Mouse (Mus musculus) embryonic fibroblast, embryonic 13.5 days (primary cell): Measurements from ENCODE around the gene Mlph. TPM values are rescaled to one million over a fixed set of nuclear protein-coding genes. Genes with fewer than 3 reads are reported as not detected.

Experiments
- H3K27ac ChIP-seq: 2 replicates; pipeline ENCODE4 v1.5.1; 2012; ENCODE audit warnings: low read length, control low read depth, inconsistent platforms; ENCODE audit not compliant: insufficient read depth
- H3K4me1 ChIP-seq: 2 replicates; pipeline ENCODE4 v1.6.1; 2011; ENCODE audit warnings: low read length; ENCODE audit not compliant: control insufficient read depth, insufficient read depth
- H3K4me3 ChIP-seq: 2 replicates; pipeline ENCODE4 v1.5.1; 2011; ENCODE audit warnings: mild to moderate bottlenecking, control low read depth, low read length; ENCODE audit not compliant: insufficient read depth
- CTCF ChIP-seq: IDR thresholded peaks from 2 replicates; pipeline ENCODE4 v1.5.1; 2011; ENCODE audit warnings: mild to moderate bottlenecking, control low read depth, low read length, moderate library complexity, borderline replicate concordance; ENCODE audit not compliant: insufficient read depth
- POLR2A ChIP-seq: IDR thresholded peaks from 2 replicates; pipeline ENCODE4 v1.6.1; 2011; ENCODE audit warnings: low read depth, mild to moderate bottlenecking, control low read depth, low read length, moderate library complexity
- polyA plus RNA-seq: library from polyadenylated mRNA; stranded (reverse); fragments of >200 nt; gene quantifications from 2 replicates; pipeline ENCODE4 v1.2.4, GENCODE M21; 2011; ENCODE audit warnings: low read depth; ENCODE audit not compliant: missing spikeins, insufficient read length

Mlph gene
- polyA plus RNA-seq, 1 experiment: 0.19 TPM

- no peak overlapping the region for H3K4me3 ChIP-seq
- H3K4me1 ChIP-seq: peaks cover 9% of the 10 kb centered on the region; the same call in 1 of the 2 replicates
- TF ChIP-seq CTCF (peak; percentile 67; the same call in 1 of the 2 replicates), POLR2A (no peak)
- no peak overlapping the region for H3K27ac ChIP-seq
Measured at GRCm38 (mm10) chr1:90906357-90906756, 8.5 kb upstream of the Mlph start.

GRCm38 (mm10) chr1:90909161-90909560 is 5.7 kb upstream of the Mlph start:
- H3K4me1 ChIP-seq: peaks cover 3% of the 10 kb centered on the region; the same call in 1 of the 2 replicates
- H3K27ac ChIP-seq: no peak overlapping the region
- TF ChIP-seq POLR2A (no peak), CTCF (no peak)
- H3K4me3 ChIP-seq: no peak overlapping the region

DNA sequence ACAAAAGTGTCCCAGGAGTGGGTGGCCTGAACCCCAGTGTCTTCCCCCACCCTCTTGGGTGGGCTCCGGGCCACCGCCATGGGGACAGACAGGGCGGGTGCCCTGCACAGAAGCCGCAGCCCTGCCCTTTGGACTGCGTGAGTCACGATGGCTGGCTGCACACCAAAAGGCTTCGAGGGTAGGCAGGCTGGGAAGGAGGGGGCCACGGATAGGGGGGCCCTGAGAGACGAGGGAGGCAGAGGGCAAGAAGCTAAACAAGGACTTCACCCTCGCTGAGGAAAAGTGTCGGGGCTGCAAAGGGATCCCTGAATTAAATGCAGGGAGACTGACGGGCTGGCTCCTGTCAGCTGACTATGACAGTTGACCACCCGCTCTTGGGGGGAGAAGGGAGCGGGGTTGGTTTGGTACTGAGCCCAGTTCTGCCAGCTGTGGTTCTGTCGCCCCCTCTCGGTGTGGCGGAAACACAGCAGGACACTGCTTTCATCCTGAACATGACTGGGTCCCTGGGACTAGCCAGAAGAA is 5.2 kb upstream of the Mlph start:
- Histone ChIP-seq H3K27ac (no peak overlapping the region), H3K4me3 (no peak overlapping the region), H3K4me1 (peaks cover 2% of the 10 kb centered on the region; the same call in 1 of the 2 replicates)
- peak; percentile 53; the same call in 1 of the 2 replicates for TF ChIP-seq CTCF
- no peak for TF ChIP-seq POLR2A

DNA sequence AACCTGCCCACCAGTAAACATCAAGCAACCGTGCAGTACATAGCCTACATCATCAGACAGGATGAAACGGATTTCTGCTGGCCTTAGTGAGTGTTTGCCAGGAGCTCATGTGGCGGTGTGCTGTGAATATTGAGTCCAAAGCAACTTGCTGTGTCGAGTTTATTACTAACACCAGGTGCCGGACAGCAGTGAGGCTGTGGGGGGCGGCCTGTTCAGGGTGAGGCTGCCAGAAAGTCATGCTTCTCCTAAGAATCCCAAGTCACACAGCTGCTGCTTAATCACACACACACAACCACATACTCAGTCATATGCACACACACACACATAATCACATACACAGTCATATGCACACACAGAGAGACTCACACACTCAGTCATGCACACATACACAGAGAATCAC is 1.7 kb upstream of the Mlph start:
- no peak overlapping the region for H3K4me3 ChIP-seq
- 0 out of 2 replicates have a peak, but pooled peaks cover 5% of the 10 kb centered on the region for H3K4me1 ChIP-seq
- TF ChIP-seq POLR2A: no peak
- no peak for TF ChIP-seq CTCF
- H3K27ac ChIP-seq: no peak overlapping the region

DNA sequence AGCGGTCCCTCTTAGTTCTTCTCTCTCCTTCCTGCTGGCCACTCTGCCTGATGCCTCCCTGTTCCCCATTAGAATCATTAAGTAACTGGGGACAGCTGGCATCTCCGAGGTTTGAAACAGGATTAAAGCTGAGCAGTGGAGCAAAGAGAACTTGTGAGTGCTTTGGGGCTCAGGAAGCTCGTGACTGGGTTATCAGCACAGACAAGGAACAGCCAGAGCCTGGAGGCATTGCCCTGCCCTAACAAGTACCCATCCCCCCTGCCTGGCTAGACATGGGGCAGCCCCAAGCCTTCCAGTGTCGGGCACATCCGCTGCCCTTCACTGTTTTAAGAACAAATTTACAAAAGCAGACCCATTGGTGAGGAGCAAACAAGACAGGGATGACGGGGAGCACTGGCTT is 2.6 kb downstream of the Mlph start:
- Histone ChIP-seq H3K4me3 (no peak overlapping the region), H3K4me1 (0 out of 2 replicates have a peak, but pooled peaks cover 5% of the 10 kb centered on the region), H3K27ac (no peak overlapping the region)
- TF ChIP-seq POLR2A (no peak), CTCF (no peak)

- Histone ChIP-seq H3K4me3 (no peak overlapping the region), H3K27ac (no peak overlapping the region)
- TF ChIP-seq POLR2A: no peak
- no peak for TF ChIP-seq CTCF
Measured at GRCm38 (mm10) chr1:90921687-90922086, 6.8 kb downstream of the Mlph start.

DNA sequence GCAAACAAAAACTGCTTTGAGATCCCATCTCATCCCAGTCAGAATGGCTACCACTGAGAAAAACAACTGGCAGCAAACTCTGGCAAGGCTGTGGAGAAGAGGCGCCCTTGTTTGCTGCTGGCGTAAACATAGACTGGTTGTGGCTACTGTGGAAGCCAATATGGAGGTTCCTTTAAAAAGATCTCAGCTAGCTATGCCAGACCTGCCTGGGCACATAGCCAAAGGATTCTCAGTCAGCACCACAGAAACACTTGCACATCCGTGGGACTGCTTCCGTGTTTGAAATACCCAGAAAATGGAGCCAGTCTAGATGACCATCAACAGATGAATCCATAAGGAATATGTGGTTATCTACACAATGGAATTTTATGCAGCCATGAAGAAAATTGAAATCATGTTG is 11.1 kb downstream of the Mlph start:
- TF ChIP-seq POLR2A (no peak), CTCF (no peak)

More at GRCm38 (mm10) chr1:90921687-90922086, 6.8 kb downstream of the Mlph start:
- H3K4me1 ChIP-seq: no peaks in the 10 kb centered on the region

GRCm38 (mm10) chr1:90927308-90927707 is 12.4 kb downstream of the Mlph start:
- Histone ChIP-seq H3K4me3 (no peak overlapping the region), H3K4me1 (no peaks in the 10 kb centered on the region), H3K27ac (no peak overlapping the region)
- TF ChIP-seq POLR2A: no peak
- no peak for TF ChIP-seq CTCF

More for the DNA sequence above, 11.1 kb downstream of the Mlph start:
- Histone ChIP-seq H3K4me1 (no peaks in the 10 kb centered on the region), H3K27ac (no peak overlapping the region), H3K4me3 (no peak overlapping the region)

DNA sequence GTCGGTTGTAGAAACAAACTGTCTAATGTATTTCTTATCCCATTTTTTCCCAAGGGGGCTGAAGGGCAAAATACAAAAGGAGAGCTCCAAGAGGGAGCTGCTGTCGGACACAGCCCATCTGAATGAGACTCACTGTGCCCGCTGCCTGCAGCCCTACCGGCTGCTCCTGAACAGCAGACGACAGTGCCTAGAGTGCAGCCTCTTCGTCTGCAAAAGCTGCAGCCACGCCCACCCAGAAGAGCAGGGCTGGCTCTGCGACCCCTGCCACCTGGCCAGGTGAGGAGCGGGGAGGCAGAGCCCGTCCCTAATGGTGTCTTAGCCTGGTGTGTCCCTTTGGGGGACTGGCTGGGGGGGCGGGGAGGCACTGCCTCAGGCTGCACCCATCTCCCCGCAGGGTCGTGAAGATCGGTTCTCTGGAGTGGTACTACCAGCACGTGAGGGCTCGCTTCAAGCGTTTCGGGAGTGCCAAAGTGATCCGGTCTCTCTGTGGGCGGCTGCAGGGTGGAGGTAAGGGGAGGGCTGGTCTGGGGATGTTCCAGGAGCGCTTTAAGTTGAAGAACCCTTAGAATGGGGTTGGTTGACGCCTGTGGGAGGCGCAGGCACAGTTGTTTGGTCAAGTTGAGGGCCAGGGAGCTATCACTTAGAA is 13.2 kb downstream of the Mlph start:
- TF ChIP-seq CTCF: no peak
- no peak for TF ChIP-seq POLR2A
- H3K4me3 ChIP-seq: no peak overlapping the region
- H3K27ac ChIP-seq: no peak overlapping the region
- no peaks in the 10 kb centered on the region for H3K4me1 ChIP-seq

GRCm38 (mm10) chr1:90928575-90928934 is 13.7 kb downstream of the Mlph start:
- TF ChIP-seq POLR2A: no peak
- TF ChIP-seq CTCF: 0 out of 2 replicates have a peak, but pooled peaks have one; percentile 22
- H3K4me1 ChIP-seq: no peaks in the 10 kb centered on the region
- H3K27ac ChIP-seq: no peak overlapping the region
- no peak overlapping the region for H3K4me3 ChIP-seq
